18 mouse cellular contexts compared by ENCODE assay signal in genomic region chr2:112373141-112373540, GRCm38 (mm10). TPM values are rescaled to one million over a fixed set of nuclear protein-coding genes. Genes with fewer than 3 reads are reported as not detected.
DNase-seq lines count a peak whose midpoint lies in the region; TF ChIP-seq lines count a peak whose summit lies in the region.
"Had no signal": no experiment of that assay in that cellular context is flagged by ENCODE, and none has a peak within 500 bp of the region (broad histone marks: within the 10 kb centered on the region; RNA-seq: fewer than 3 reads in every experiment).

No protein-coding gene starts in this region.

- TF ChIP-seq CTCF in gastrocnemius, adult 2 months (IDR thresholded peaks at IDR 0.05), result no peak

- no peak overlapping the region for H3K4me3 ChIP-seq in gastrocnemius, adult 2 months
- H3K4me3 ChIP-seq in limb, embryonic 10.5 days, result no peak overlapping the region
- H3K4me3 ChIP-seq: embryonic facial prominence, embryonic 10.5 days; forebrain, embryonic 10.5 days; hindbrain, embryonic 10.5 days; intestine, embryonic 15.5 days; liver, embryonic 13.5 days; neural tube, embryonic 15.5 days had no signal

- DNase-seq in gastrocnemius, adult 2 months, result peak; percentile 36
- DNase-seq in gastrocnemius, postnatal 14 days, result no peak
- DNase-seq in left cerebral cortex, postnatal 4 days, result peak; percentile 4
- DNase-seq in left cerebral cortex, postnatal 14 days (ENCODE audit: low spot score in 2 of 2), result no peak
- peak; percentile 58 for DNase-seq in MN1 (ENCODE audit: low spot score)
- peak; percentile 70 for DNase-seq in lung, postnatal 36 days
- DNase-seq in limb, embryonic 10.5 days (ENCODE audit: low spot score), result no peak
- DNase-seq in kidney, postnatal 4 days, result no peak
- DNase-seq: adrenal gland, postnatal 25 days; cerebellum, postnatal 25 days; liver, embryonic 13.5 days; retina, postnatal 1 day had no signal

- 76% methylated on average over 4 of the region's 4 CpGs for WGBS in limb, embryonic 10.5 days

- H3K9me3 ChIP-seq in limb, embryonic 10.5 days (replicated peaks), result no peaks in the 10 kb centered on the region
- H3K9me3 ChIP-seq: embryonic facial prominence, embryonic 10.5 days; forebrain, embryonic 10.5 days; hindbrain, embryonic 10.5 days; intestine, embryonic 15.5 days; liver, embryonic 13.5 days; neural tube, embryonic 15.5 days had no signal

- peak overlapping the region; percentile 75 for H3K27ac ChIP-seq in gastrocnemius, adult 2 months
- no peak overlapping the region for H3K27ac ChIP-seq in limb, embryonic 10.5 days
- H3K27ac ChIP-seq: embryonic facial prominence, embryonic 10.5 days; forebrain, embryonic 10.5 days; hindbrain, embryonic 10.5 days; intestine, embryonic 15.5 days; kidney, postnatal 0 days; liver, embryonic 13.5 days; neural tube, embryonic 15.5 days had no signal

- no peaks in the 10 kb centered on the region for H3K36me3 ChIP-seq in limb, embryonic 10.5 days
- H3K36me3 ChIP-seq: embryonic facial prominence, embryonic 10.5 days; forebrain, embryonic 10.5 days; hindbrain, embryonic 10.5 days; intestine, embryonic 15.5 days; liver, embryonic 13.5 days; neural tube, embryonic 15.5 days had no signal

- no peaks in the 10 kb centered on the region for H3K27me3 ChIP-seq in limb, embryonic 10.5 days (ENCODE audit: low read depth, poor library complexity, severe bottlenecking)
- H3K27me3 ChIP-seq: intestine, embryonic 15.5 days; liver, embryonic 13.5 days had no signal

- intact Hi-C loops in gastrocnemius, adult 2 months (cut with DNase I), result no loop called here
- intact Hi-C loops in gastrocnemius, postnatal 14 days (cut with DNase I; ENCODE audit: low total_unique reads), result no loop called here
- intact Hi-C loops in left cerebral cortex, postnatal 4 days (cut with DNase I), result no loop called here
- intact Hi-C loops in left cerebral cortex, postnatal 14 days (cut with DNase I), result no loop called here

- no peaks in the 10 kb centered on the region for H3K4me1 ChIP-seq in limb, embryonic 10.5 days
- H3K4me1 ChIP-seq: intestine, embryonic 15.5 days had no signal

RNA-seq across cellular contexts. Expression of gene Emc4, which starts 5.3 kb away (rescaled TPM):
- total RNA-seq in gastrocnemius, adult 2 months (2021), result 10 to 100 TPM; 68.4 to 75.8 TPM
- 10 to 100 TPM; 67.2 to 71.2 TPM for total RNA-seq in gastrocnemius, postnatal 14 days (2021)
- total RNA-seq in left cerebral cortex, postnatal 4 days (2021), result 100 to 1,000 TPM; 113 to 121 TPM
- total RNA-seq in left cerebral cortex, postnatal 14 days (2021), result 100 to 1,000 TPM; 178 to 180 TPM
- 117 and 127 TPM in 2 replicates for polyA plus RNA-seq in limb, embryonic 10.5 days (2016; fragmentation: Nextera tagmentation; extraction: Ambion mirVana)

RNA-seq across cellular contexts. Expression of gene Katnbl1, which starts 5.9 kb away (rescaled TPM):
- 1 to 10 TPM; 2.1 to 3.2 TPM for total RNA-seq in gastrocnemius, adult 2 months (2021)
- total RNA-seq in gastrocnemius, postnatal 14 days (2021), result 1 to 10 TPM; 4.3 to 5.1 TPM
- total RNA-seq in left cerebral cortex, postnatal 4 days (2021), result 10 to 100 TPM; 21.0 to 22.4 TPM
- total RNA-seq in left cerebral cortex, postnatal 14 days (2021), result 10 to 100 TPM; 11.9 to 13.0 TPM
- 37.5 and 44.4 TPM in 2 replicates for polyA plus RNA-seq in limb, embryonic 10.5 days (2016; fragmentation: Nextera tagmentation; extraction: Ambion mirVana)

Comparison
In these comparisons a context has a peak if more than half of its experiments do, and no peak if none do; other contexts are left out.
1. DNase-seq: peak in gastrocnemius, adult 2 months (single experiment), left cerebral cortex, postnatal 4 days (single experiment), MN1 (single experiment) and lung, postnatal 36 days (single experiment); none in gastrocnemius, postnatal 14 days (single experiment), left cerebral cortex, postnatal 14 days (0 of 2), limb, embryonic 10.5 days (single experiment) and kidney, postnatal 4 days (0 of 2).